Mouse (Mus musculus): ENCODE measurements around the gene Vwf.

DNA sequence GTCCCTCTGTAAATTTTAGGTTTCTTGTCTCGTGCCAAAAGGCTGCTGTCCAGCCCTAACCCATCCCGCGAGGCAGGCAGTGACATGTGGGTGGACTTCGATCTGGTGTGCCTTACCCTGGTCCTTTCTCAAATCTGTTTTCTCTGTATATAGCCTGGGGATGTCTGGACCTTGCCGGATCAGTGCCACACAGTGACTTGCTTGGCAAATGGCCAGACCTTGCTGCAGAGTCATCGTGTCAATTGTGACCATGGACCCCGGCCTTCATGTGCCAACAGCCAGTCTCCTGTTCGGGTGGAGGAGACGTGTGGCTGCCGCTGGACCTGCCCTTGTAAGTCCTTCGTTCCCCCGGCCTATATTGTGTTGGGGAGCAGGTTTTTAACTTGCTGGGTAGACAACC lies 102.4 kb downstream of the Vwf start:
- TF ChIP-seq POLR2A (IDR thresholded peaks at IDR 0.05; ENCODE audit: extremely low read depth, insufficient read depth, low read length): no peak
- TF ChIP-seq CTCF (IDR thresholded peaks at IDR 0.05; ENCODE audit: low read depth, low read length): no peak
